Mouse (Mus musculus) G1E (cell line): ENCODE measurements around the gene Anapc13.

Source experiments
- CTCF ChIP-seq: IDR thresholded peaks from 2 replicates; pipeline ENCODE4 v1.5.1; 2012; ENCODE audit warnings: low read depth, low read length, inconsistent platforms, mixed read lengths
- GATA1 ChIP-seq: IDR thresholded peaks from 2 replicates; pipeline ENCODE4 v1.6.1; 2012; ENCODE audit warnings: borderline replicate concordance, low read length, inconsistent platforms, mixed read lengths

GRCm38 (mm10) chr9:102668115-102668514, 42.0 kb downstream of the Anapc13 start:
- TF ChIP-seq CTCF (no peak), GATA1 (no peak)
